Mouse (Mus musculus): ENCODE measurements at regions not wholly inside any gene's neighbourhood (a gene's known extent, or its start where the extent isn't known, plus 50 kb on each side); places are given as distances from the start of the nearest gene placed in this dataset.
A peak's percentile ranks its signal among the peaks of the same experiment; 100 is the strongest.

DNA sequence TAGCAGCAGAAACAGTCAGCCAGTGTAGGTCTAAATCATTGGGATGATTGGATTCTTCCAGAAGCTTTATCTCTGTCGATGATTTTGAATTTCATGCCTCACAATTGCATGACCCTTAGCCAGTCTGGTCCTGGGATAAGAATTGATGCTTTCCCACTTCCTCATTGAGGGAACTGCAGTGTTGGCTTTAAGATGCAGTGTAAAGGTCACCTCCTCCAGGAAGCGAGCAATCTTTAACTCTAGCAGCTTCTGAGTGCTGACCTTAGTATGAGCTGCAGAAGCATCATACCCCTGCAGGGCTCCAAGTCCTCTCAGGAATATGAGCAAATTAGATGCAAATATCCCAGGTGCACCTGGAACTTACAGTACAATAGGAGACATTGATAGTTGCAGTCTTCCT is 1132.2 kb upstream of the A1bg start:
- Histone ChIP-seq H3K27ac (ENCODE audit: low read depth, low read length) (no peak overlapping the region), H3K9me3 (ENCODE audit: control insufficient read depth, low read length) (no peaks in the 10 kb centered on the region), H3K4me3 (ENCODE audit: low read depth, low read length) (no peak overlapping the region), H3K9ac (ENCODE audit: low read depth, low read length) (no peak overlapping the region), H3K27me3 (ENCODE audit: control insufficient read depth, insufficient read depth, low read length) (no peaks in the 10 kb centered on the region), H3K4me2 (replicated peaks; ENCODE audit: low read depth, low read length) (no peak overlapping the region), H3K36me3 (ENCODE audit: control insufficient read depth, insufficient read depth, low read length) (no peaks in the 10 kb centered on the region), H3K4me1 (replicated peaks; ENCODE audit: control insufficient read depth, insufficient read depth, low read length) (no peaks in the 10 kb centered on the region)
- 95% methylated on average over 2 of the region's 2 CpGs for WGBS
- no peak for DNase-seq (ENCODE audit: low spot score)
- no peak for ATAC-seq (ENCODE audit: low FRiP score)

GRCm38 (mm10) chr15:62053420-62054239 is 1130.8 kb upstream of the A1bg start:
- H3K27ac ChIP-seq (ENCODE audit: low read depth, low read length), result no peak overlapping the region
- H3K9me3 ChIP-seq (ENCODE audit: control insufficient read depth, low read length), result no peaks in the 10 kb centered on the region
- H3K4me2 ChIP-seq (replicated peaks; ENCODE audit: low read depth, low read length), result no peak overlapping the region
- DNase-seq (ENCODE audit: low spot score) (no peak), ATAC-seq (ENCODE audit: low FRiP score) (no peak)
- no peaks in the 10 kb centered on the region for H3K4me1 ChIP-seq (replicated peaks; ENCODE audit: control insufficient read depth, insufficient read depth, low read length)
- H3K4me3 ChIP-seq (ENCODE audit: low read depth, low read length), result no peak overlapping the region
- H3K9ac ChIP-seq (ENCODE audit: low read depth, low read length), result no peak overlapping the region
- no peaks in the 10 kb centered on the region for H3K36me3 ChIP-seq (ENCODE audit: control insufficient read depth, insufficient read depth, low read length)
- H3K27me3 ChIP-seq (ENCODE audit: control insufficient read depth, insufficient read depth, low read length), result no peaks in the 10 kb centered on the region
- WGBS, result 84% methylated on average over 8 of the region's 8 CpGs

DNA sequence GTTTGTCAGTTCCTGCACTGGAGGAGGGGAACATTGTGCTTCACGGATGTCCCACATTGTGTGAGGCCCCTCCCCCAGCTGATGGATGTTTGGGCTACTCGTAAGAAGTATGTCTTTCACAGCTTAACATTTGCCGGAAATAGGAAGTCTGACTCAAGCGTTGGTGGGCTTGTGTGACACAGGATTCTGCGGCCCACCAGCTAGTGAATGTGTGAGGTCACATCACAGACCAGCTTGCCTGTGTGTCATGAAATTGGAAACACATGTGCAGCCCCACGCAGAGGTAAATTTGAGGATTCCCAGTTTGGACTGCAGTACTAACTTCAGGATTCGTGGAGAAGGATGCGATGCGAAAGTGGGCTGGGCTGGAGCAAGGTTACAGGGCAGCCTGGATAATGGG is 1126.6 kb upstream of the A1bg start:
- Histone ChIP-seq H3K4me3 (ENCODE audit: low read depth, low read length) (no peak overlapping the region), H3K9ac (ENCODE audit: low read depth, low read length) (no peak overlapping the region), H3K9me3 (ENCODE audit: control insufficient read depth, low read length) (no peaks in the 10 kb centered on the region), H3K27me3 (ENCODE audit: control insufficient read depth, insufficient read depth, low read length) (no peaks in the 10 kb centered on the region), H3K4me2 (replicated peaks; ENCODE audit: low read depth, low read length) (no peak overlapping the region), H3K36me3 (ENCODE audit: control insufficient read depth, insufficient read depth, low read length) (no peaks in the 10 kb centered on the region), H3K4me1 (replicated peaks; ENCODE audit: control insufficient read depth, insufficient read depth, low read length) (no peaks in the 10 kb centered on the region), H3K27ac (ENCODE audit: low read depth, low read length) (no peak overlapping the region)
- DNase-seq (ENCODE audit: low spot score) (peak; percentile 16), ATAC-seq (ENCODE audit: low FRiP score) (no peak)
- 60% methylated on average over 9 of the region's 9 CpGs for WGBS

GRCm38 (mm10) chr15:62048981-62049380 is 1126.2 kb upstream of the A1bg start:
- WGBS, result 81% methylated on average over 4 of the region's 4 CpGs

DNA sequence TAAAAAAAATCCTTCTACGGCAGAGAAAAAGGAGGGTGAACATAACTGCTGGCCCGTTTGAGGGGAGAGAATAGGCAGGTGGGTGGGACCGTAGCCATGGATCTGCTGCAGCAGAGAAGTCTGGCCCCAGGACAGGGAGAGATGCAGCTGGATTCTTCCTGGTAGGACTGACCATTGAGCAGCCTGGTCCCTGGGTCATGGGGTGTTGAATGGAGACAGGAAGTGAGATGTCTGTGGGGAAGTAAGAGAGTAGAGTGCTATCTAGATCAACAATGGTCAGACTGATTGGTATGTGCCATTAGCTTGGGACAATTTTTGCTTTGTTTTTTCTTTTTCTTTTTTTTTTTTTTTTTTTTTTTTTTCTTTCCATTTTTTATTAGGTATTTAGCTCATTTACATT is 1123.5 kb upstream of the A1bg start:
- 84% methylated on average over 3 of the region's 3 CpGs for WGBS
- Histone ChIP-seq H3K4me1 (replicated peaks; ENCODE audit: control insufficient read depth, insufficient read depth, low read length) (no peaks in the 10 kb centered on the region), H3K4me3 (ENCODE audit: low read depth, low read length) (no peak overlapping the region), H3K9me3 (ENCODE audit: control insufficient read depth, low read length) (no peaks in the 10 kb centered on the region), H3K27ac (ENCODE audit: low read depth, low read length) (no peak overlapping the region), H3K9ac (ENCODE audit: low read depth, low read length) (no peak overlapping the region), H3K27me3 (ENCODE audit: control insufficient read depth, insufficient read depth, low read length) (no peaks in the 10 kb centered on the region), H3K4me2 (replicated peaks; ENCODE audit: low read depth, low read length) (no peak overlapping the region), H3K36me3 (ENCODE audit: control insufficient read depth, insufficient read depth, low read length) (no peaks in the 10 kb centered on the region)
- no peak for DNase-seq (ENCODE audit: low spot score)
- ATAC-seq (ENCODE audit: low FRiP score), result no peak

More at GRCm38 (mm10) chr15:62048981-62049380, 1126.2 kb upstream of the A1bg start:
- DNase-seq (ENCODE audit: low spot score) (no peak), ATAC-seq (ENCODE audit: low FRiP score) (no peak)
- Histone ChIP-seq H3K27me3 (ENCODE audit: control insufficient read depth, insufficient read depth, low read length) (no peaks in the 10 kb centered on the region), H3K4me3 (ENCODE audit: low read depth, low read length) (no peak overlapping the region), H3K36me3 (ENCODE audit: control insufficient read depth, insufficient read depth, low read length) (no peaks in the 10 kb centered on the region), H3K4me1 (replicated peaks; ENCODE audit: control insufficient read depth, insufficient read depth, low read length) (no peaks in the 10 kb centered on the region), H3K9me3 (ENCODE audit: control insufficient read depth, low read length) (no peaks in the 10 kb centered on the region), H3K27ac (ENCODE audit: low read depth, low read length) (no peak overlapping the region), H3K4me2 (replicated peaks; ENCODE audit: low read depth, low read length) (no peak overlapping the region), H3K9ac (ENCODE audit: low read depth, low read length) (no peak overlapping the region)

GRCm38 (mm10) chr15:62044654-62045335 is 1122.0 kb upstream of the A1bg start:
- Histone ChIP-seq H3K36me3 (ENCODE audit: control insufficient read depth, insufficient read depth, low read length) (no peaks in the 10 kb centered on the region), H3K9me3 (ENCODE audit: control insufficient read depth, low read length) (no peaks in the 10 kb centered on the region), H3K4me1 (replicated peaks; ENCODE audit: control insufficient read depth, insufficient read depth, low read length) (no peaks in the 10 kb centered on the region), H3K9ac (ENCODE audit: low read depth, low read length) (no peak overlapping the region), H3K27ac (ENCODE audit: low read depth, low read length) (no peak overlapping the region), H3K27me3 (ENCODE audit: control insufficient read depth, insufficient read depth, low read length) (no peaks in the 10 kb centered on the region), H3K4me3 (ENCODE audit: low read depth, low read length) (no peak overlapping the region), H3K4me2 (replicated peaks; ENCODE audit: low read depth, low read length) (no peak overlapping the region)
- DNase-seq (ENCODE audit: low spot score), result no peak
- ATAC-seq (ENCODE audit: low FRiP score), result no peak
- WGBS, result 94% methylated on average over 7 of the region's 7 CpGs

- Histone ChIP-seq H3K9me3 (ENCODE audit: control insufficient read depth, low read length) (no peaks in the 10 kb centered on the region), H3K27me3 (ENCODE audit: control insufficient read depth, insufficient read depth, low read length) (no peaks in the 10 kb centered on the region), H3K36me3 (ENCODE audit: control insufficient read depth, insufficient read depth, low read length) (no peaks in the 10 kb centered on the region), H3K4me2 (replicated peaks; ENCODE audit: low read depth, low read length) (no peak overlapping the region), H3K4me3 (ENCODE audit: low read depth, low read length) (no peak overlapping the region), H3K27ac (ENCODE audit: low read depth, low read length) (no peak overlapping the region), H3K9ac (ENCODE audit: low read depth, low read length) (no peak overlapping the region), H3K4me1 (replicated peaks; ENCODE audit: control insufficient read depth, insufficient read depth, low read length) (no peaks in the 10 kb centered on the region)
- WGBS, result 81% methylated on average over 20 of the region's 20 CpGs
- DNase-seq (ENCODE audit: low spot score) (no peak), ATAC-seq (ENCODE audit: low FRiP score) (no peak)
These were observed 1121.0 kb upstream of the A1bg start for GRCm38 (mm10) chr15:62043617-62044392.

DNA sequence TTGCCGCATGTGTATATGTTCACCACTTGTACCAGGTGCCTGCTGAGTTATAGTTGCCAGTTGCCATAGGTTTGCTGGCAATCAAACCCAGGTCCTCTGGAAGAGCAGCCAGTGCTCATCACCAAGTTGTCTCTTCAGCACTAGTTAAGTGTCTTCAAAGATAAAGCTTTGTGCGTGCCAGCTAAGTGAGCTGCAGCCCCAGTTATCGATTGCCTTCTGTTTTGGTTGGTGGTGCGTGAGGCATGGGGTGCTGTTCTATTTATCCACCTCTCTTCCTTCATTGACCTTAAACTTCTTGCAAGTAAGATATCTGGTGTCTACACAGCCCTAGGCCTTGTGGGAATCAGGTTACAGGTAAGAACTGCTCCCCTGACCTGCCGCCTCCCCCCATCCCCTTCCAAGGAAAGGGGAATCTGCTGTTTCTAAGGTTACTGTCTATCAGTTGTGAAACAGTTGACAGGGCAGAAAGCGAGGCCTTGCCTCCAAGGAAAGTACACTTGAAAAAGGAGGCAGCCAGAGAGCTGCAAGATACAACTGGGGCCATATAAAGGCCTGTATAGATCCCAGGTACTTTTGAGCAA is 1120.2 kb upstream of the A1bg start:
- Histone ChIP-seq H3K4me1 (replicated peaks; ENCODE audit: control insufficient read depth, insufficient read depth, low read length) (no peaks in the 10 kb centered on the region; the same call in 1 of the 2 replicates), H3K36me3 (ENCODE audit: control insufficient read depth, insufficient read depth, low read length) (no peaks in the 10 kb centered on the region), H3K27me3 (ENCODE audit: control insufficient read depth, insufficient read depth, low read length) (no peaks in the 10 kb centered on the region; the same call in 1 of the 2 replicates), H3K27ac (ENCODE audit: low read depth, low read length) (no peak overlapping the region), H3K4me3 (ENCODE audit: low read depth, low read length) (no peak overlapping the region), H3K9ac (ENCODE audit: low read depth, low read length) (no peak overlapping the region), H3K9me3 (ENCODE audit: control insufficient read depth, low read length) (no peaks in the 10 kb centered on the region), H3K4me2 (replicated peaks; ENCODE audit: low read depth, low read length) (no peak overlapping the region)
- ATAC-seq (ENCODE audit: low FRiP score) (no peak), DNase-seq (ENCODE audit: low spot score) (no peak)
- whole genome bisulfite sequencing, result 80% methylated on average over 6 of the region's 6 CpGs
